In the genomic region with DNA sequence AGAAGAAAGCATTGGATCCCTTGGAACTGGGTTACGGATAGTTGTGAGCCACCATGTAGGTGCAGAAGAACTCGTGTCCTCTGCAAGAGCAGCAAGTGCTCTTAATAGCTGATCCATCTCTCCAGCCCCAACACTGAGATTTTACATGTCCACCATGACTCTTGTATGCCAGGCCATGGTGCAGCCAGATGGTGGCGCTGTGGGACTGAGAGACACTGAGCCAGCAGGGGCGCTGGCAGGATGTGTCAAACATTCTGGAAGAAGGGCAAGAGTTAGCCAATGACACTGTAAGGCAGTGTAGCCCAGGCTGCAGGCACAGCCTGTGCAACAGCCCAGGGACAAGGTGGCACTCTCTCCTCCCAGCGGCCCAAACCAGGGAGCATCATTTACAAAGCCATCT, we compare ENCODE assay signal across 8 mouse cellular contexts. TPM values are rescaled to one million over a fixed set of nuclear protein-coding genes. Genes with fewer than 3 reads are reported as not detected.
DNase-seq lines count a peak whose midpoint lies in the region; ATAC-seq lines count a peak whose summit lies in the region.

No protein-coding gene starts in this region.

- peak; percentile 76 to 78 for DNase-seq in left cerebral cortex, adult 18-20 months (ENCODE audit: low spot score in 2 of 2)
- DNase-seq in left cerebral cortex, adult 11 months (ENCODE audit: low spot score) = no peak
- peak; percentile 66 to 69 for DNase-seq in adrenal gland, postnatal 4 days (ENCODE audit: low spot score in 2 of 2)
- peak; percentile 86 for DNase-seq in forebrain, embryonic 10.5 days (ENCODE audit: extremely low spot score, low spot score)
- DNase-seq in hindlimb bud, embryonic 11.5 days (ENCODE audit: extremely low spot score, low read depth, low spot score) = peak; percentile 39
- DNase-seq in thymus, postnatal 14 days = peak; percentile 71

- peaks cover 83% of the 10 kb centered on the region for H3K27me3 ChIP-seq in forebrain, embryonic 10.5 days (ENCODE audit: poor library complexity, severe bottlenecking)
- H3K27me3 ChIP-seq in limb, embryonic 12.5 days = peaks cover 18% of the 10 kb centered on the region

- no peak overlapping the region for H3K9ac ChIP-seq in limb, embryonic 12.5 days (replicated peaks)

- H3K4me3 ChIP-seq in forebrain, embryonic 10.5 days = no peak overlapping the region
- no peak overlapping the region for H3K4me3 ChIP-seq in limb, embryonic 12.5 days (replicated peaks)

- WGBS in forebrain, embryonic 10.5 days = 20% methylated on average over 5 of the region's 5 CpGs
- 29% methylated on average over 5 of the region's 5 CpGs for WGBS in limb, embryonic 12.5 days

- ATAC-seq in limb, embryonic 12.5 days (ENCODE audit: insufficient number of reproducible peaks, insufficient read depth, low FRiP score, low TSS enrichment, low read depth) = 0 out of 2 replicates have a peak, but pooled peaks have one; percentile 14
- ATAC-seq in monocyte, adult 5-6 weeks (replicated peaks; ENCODE audit: insufficient number of reproducible peaks, low FRiP score, low TSS enrichment, poor library complexity, severe bottlenecking) = 0 out of 2 replicates have a peak, but pooled peaks have one; percentile 2

- H3K4me1 ChIP-seq in forebrain, embryonic 10.5 days = peaks cover 33% of the 10 kb centered on the region
- H3K4me1 ChIP-seq in limb, embryonic 12.5 days (replicated peaks) = peaks cover 16% of the 10 kb centered on the region; the same call in 1 of the 2 replicates

- no peak overlapping the region for H3K4me2 ChIP-seq in limb, embryonic 12.5 days

- no peaks in the 10 kb centered on the region for H3K36me3 ChIP-seq in forebrain, embryonic 10.5 days (replicated peaks)
- H3K36me3 ChIP-seq in limb, embryonic 12.5 days = no peaks in the 10 kb centered on the region

- H3K9me3 ChIP-seq in forebrain, embryonic 10.5 days = no peaks in the 10 kb centered on the region
- no peaks in the 10 kb centered on the region for H3K9me3 ChIP-seq in limb, embryonic 12.5 days

- no peak overlapping the region for H3K27ac ChIP-seq in forebrain, embryonic 10.5 days
- no peak overlapping the region for H3K27ac ChIP-seq in limb, embryonic 12.5 days

RNA-seq across cellular contexts. Expression of gene Ass1, which starts 14.2 kb away (rescaled TPM):
- total RNA-seq in left cerebral cortex, adult 18-20 months (2021) = 10 to 100 TPM; 44.0 to 49.5 TPM
- total RNA-seq in adrenal gland, postnatal 4 days (2021) = 10 to 100 TPM; 53.1 to 95.2 TPM
- polyA plus RNA-seq in forebrain, embryonic 10.5 days (2016; fragmentation: Nextera tagmentation; extraction: Ambion mirVana) = 7.3 and 7.6 TPM in 2 replicates
- polyA plus RNA-seq in limb, embryonic 12.5 days (2016; fragmentation: Nextera tagmentation; extraction: Ambion mirVana) = 5.5 and 6.5 TPM in 2 replicates
- total RNA-seq in monocyte, adult 5-6 weeks (2017) = 13.5 to 30.9 TPM (median 19.7 TPM) in 3 replicates
